In the genomic region with DNA sequence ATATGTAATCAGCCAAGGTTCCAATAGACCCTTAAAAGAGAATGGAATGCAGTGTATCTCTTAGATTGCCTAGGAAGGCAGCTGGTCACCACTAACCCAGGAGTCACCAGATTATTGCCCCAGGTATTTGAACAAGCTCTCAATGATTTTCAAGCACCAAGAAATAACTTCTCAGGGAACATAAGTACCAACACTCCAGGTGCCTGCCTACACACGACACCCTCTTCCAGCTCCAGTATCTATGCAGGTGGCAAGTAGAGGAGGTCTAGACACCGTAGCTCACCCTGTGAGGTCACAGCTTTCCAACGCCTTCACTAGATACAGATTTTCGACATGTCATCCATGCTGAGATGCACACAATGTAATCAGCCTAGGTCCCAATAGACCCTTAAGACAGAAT, we compare ENCODE assay signal across 27 mouse cellular contexts.
DNase-seq lines count a peak whose midpoint lies in the region; ATAC-seq and TF ChIP-seq lines count a peak whose summit lies in the region.
"Had no signal": no experiment of that assay in that cellular context is flagged by ENCODE, and none has a peak within 500 bp of the region (broad histone marks: within the 10 kb centered on the region; RNA-seq: fewer than 3 reads in every experiment).

No protein-coding gene starts in this region.

- TF ChIP-seq POLR2A in lung, adult 2 months (IDR thresholded peaks at IDR 0.05; ENCODE audit: borderline replicate concordance, extremely low read depth, low read depth, low read length) = no peak

- H3K27me3 ChIP-seq in lung, embryonic 16.5 days (ENCODE audit: control insufficient read depth, insufficient read depth, low read depth, low read length) = no peaks in the 10 kb centered on the region
- 0 out of 2 replicates have a peak, but pooled peaks cover 5% of the 10 kb centered on the region for H3K27me3 ChIP-seq in midbrain, embryonic 10.5 days (ENCODE audit: low read depth, poor library complexity, severe bottlenecking)
- H3K27me3 ChIP-seq in midbrain, embryonic 14.5 days (ENCODE audit: control insufficient read depth, insufficient read depth, low read length) = 0 out of 2 replicates have a peak, but pooled peaks cover 5% of the 10 kb centered on the region
- H3K27me3 ChIP-seq: embryonic facial prominence, embryonic 15.5 days; forebrain, embryonic 12.5 days; Patski had no signal

- no peak overlapping the region for H3K27ac ChIP-seq in lung, embryonic 16.5 days (ENCODE audit: low read length)
- H3K27ac ChIP-seq in midbrain, embryonic 10.5 days (replicated peaks) = 0 out of 2 replicates have a peak overlapping the region, but pooled peaks have one; percentile 14
- H3K27ac ChIP-seq in midbrain, embryonic 14.5 days (replicated peaks; ENCODE audit: low read depth, low read length) = no peak overlapping the region
- H3K27ac ChIP-seq: embryonic facial prominence, embryonic 13.5 days; embryonic facial prominence, embryonic 15.5 days; forebrain, embryonic 10.5 days; forebrain, embryonic 12.5 days had no signal

- H3K9ac ChIP-seq in lung, embryonic 16.5 days (ENCODE audit: low read length) = no peak overlapping the region
- H3K9ac ChIP-seq in midbrain, embryonic 14.5 days (replicated peaks; ENCODE audit: low read length) = no peak overlapping the region
- H3K9ac ChIP-seq: embryonic facial prominence, embryonic 13.5 days; embryonic facial prominence, embryonic 15.5 days; forebrain, embryonic 12.5 days had no signal

- no peaks in the 10 kb centered on the region for H3K36me3 ChIP-seq in lung, embryonic 16.5 days (ENCODE audit: control insufficient read depth, insufficient read depth, low read length)
- H3K36me3 ChIP-seq in midbrain, embryonic 10.5 days = peaks cover 26% of the 10 kb centered on the region
- H3K36me3 ChIP-seq in midbrain, embryonic 14.5 days (ENCODE audit: control insufficient read depth, insufficient read depth, low read length) = no peaks in the 10 kb centered on the region
- H3K36me3 ChIP-seq: embryonic facial prominence, embryonic 13.5 days; embryonic facial prominence, embryonic 15.5 days; forebrain, embryonic 10.5 days; forebrain, embryonic 12.5 days; G1E had no signal

- 53% methylated on average over 4 of the region's 4 CpGs for WGBS in lung, embryonic 16.5 days
- WGBS in lung, adult 2 months = 72% methylated on average over 4 of the region's 4 CpGs
- 84% methylated on average over 4 of the region's 4 CpGs for WGBS in midbrain, embryonic 10.5 days
- WGBS in midbrain, embryonic 14.5 days = 85% methylated on average over 4 of the region's 4 CpGs

- no peak for TF ChIP-seq CTCF in lung, adult 2 months (IDR thresholded peaks at IDR 0.05; ENCODE audit: insufficient read depth, low read length)

- no peak overlapping the region for H3K4me2 ChIP-seq in lung, embryonic 16.5 days (ENCODE audit: low read depth, low read length)
- no peak overlapping the region for H3K4me2 ChIP-seq in midbrain, embryonic 14.5 days (ENCODE audit: low read length)
- H3K4me2 ChIP-seq: embryonic facial prominence, embryonic 13.5 days; embryonic facial prominence, embryonic 15.5 days; forebrain, embryonic 12.5 days had no signal

- DNase-seq in lung, adult 18-20 months = peak; percentile 19 to 33
- DNase-seq in lung, postnatal 14 days = no peak
- no peak for DNase-seq in lung, adult 2 months
- no peak for DNase-seq in midbrain, embryonic 10.5 days (ENCODE audit: low spot score)
- DNase-seq in midbrain, embryonic 14.5 days = no peak
- DNase-seq in cerebellum, postnatal 36 days = no peak
- DNase-seq: adrenal gland, adult 8-10 months; adrenal gland, postnatal 14 days; adrenal gland, postnatal 36 days; B cell, adult 2 months; cerebellum, adult 11-12 months; cerebellum, adult 2 months; cerebellum, adult 9-10 months; cerebellum, postnatal 10 days; cerebellum, postnatal 25 days; embryo, embryonic 11 days had no signal

- peaks cover 7% of the 10 kb centered on the region for H3K4me1 ChIP-seq in lung, embryonic 16.5 days (replicated peaks; ENCODE audit: control insufficient read depth, insufficient read depth, low read length)
- H3K4me1 ChIP-seq in lung, adult 2 months (ENCODE audit: control insufficient read depth, insufficient read depth, low read length) = peaks cover 6% of the 10 kb centered on the region
- peaks cover 28% of the 10 kb centered on the region for H3K4me1 ChIP-seq in midbrain, embryonic 10.5 days
- no peaks in the 10 kb centered on the region for H3K4me1 ChIP-seq in midbrain, embryonic 14.5 days (ENCODE audit: control insufficient read depth, insufficient read depth, low read length)
- H3K4me1 ChIP-seq: embryonic facial prominence, embryonic 13.5 days; embryonic facial prominence, embryonic 15.5 days; forebrain, embryonic 12.5 days had no signal

- H3K4me3 ChIP-seq in lung, embryonic 16.5 days (ENCODE audit: low read length) = no peak overlapping the region
- H3K4me3 ChIP-seq in lung, adult 2 months (replicated peaks; ENCODE audit: extremely low read depth, low read depth, low read length) = no peak overlapping the region
- H3K4me3 ChIP-seq in midbrain, embryonic 10.5 days = no peak overlapping the region
- H3K4me3 ChIP-seq in midbrain, embryonic 14.5 days (replicated peaks; ENCODE audit: low read depth, low read length) = no peak overlapping the region
- H3K4me3 ChIP-seq: embryonic facial prominence, embryonic 13.5 days; embryonic facial prominence, embryonic 15.5 days; erythroblast, embryonic 14.5 days; forebrain, embryonic 10.5 days; forebrain, embryonic 12.5 days had no signal

- ATAC-seq in lung, embryonic 16.5 days (ENCODE audit: low read depth) = peak; percentile 77
- no peak for ATAC-seq in midbrain, embryonic 14.5 days (ENCODE audit: low FRiP score, low TSS enrichment)
- ATAC-seq: activated CD4-positive, CD25-positive, alpha-beta regulatory T cell, adult 4 months; CD4-positive, CD25-positive, alpha-beta regulatory T cell, adult 4 months; forebrain, embryonic 14.5 days; Patski had no signal

- H3K9me3 ChIP-seq in lung, embryonic 16.5 days (ENCODE audit: control insufficient read depth, low read length) = no peaks in the 10 kb centered on the region
- H3K9me3 ChIP-seq in midbrain, embryonic 10.5 days (replicated peaks) = no peaks in the 10 kb centered on the region
- H3K9me3 ChIP-seq in midbrain, embryonic 14.5 days (ENCODE audit: control insufficient read depth, low read length) = no peaks in the 10 kb centered on the region
- H3K9me3 ChIP-seq: embryonic facial prominence, embryonic 13.5 days; embryonic facial prominence, embryonic 15.5 days; forebrain, embryonic 10.5 days; forebrain, embryonic 12.5 days; G1E had no signal

Comparison
In these comparisons a context has a peak if more than half of its experiments do, and no peak if none do; other contexts are left out.
1. DNase-seq: peak in lung, adult 18-20 months (2 of 2); none in lung, postnatal 14 days (single experiment), lung, adult 2 months (single experiment), midbrain, embryonic 10.5 days (single experiment), midbrain, embryonic 14.5 days (single experiment) and cerebellum, postnatal 36 days (0 of 2).